In the genomic region with DNA sequence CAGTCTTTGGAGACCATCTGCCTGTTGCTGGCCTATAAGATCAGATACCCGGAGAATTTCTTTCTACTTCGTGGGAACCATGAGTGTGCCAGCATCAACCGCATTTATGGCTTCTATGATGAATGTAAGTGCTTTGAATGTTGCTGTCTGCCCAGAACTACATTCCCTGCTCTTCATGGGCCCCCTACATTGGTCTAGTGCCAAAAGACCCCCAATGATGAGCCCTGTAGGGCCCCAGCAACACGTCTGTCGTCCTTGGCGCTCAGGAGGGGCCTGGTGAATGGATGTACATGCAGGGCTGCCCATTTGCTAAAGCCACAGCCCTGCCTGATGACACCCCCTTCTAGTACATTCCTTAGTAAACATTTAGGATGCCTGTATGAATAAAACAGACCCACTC, we compare ENCODE assay signal across 8 mouse cellular contexts. TPM values are rescaled to one million over a fixed set of nuclear protein-coding genes. Genes with fewer than 3 reads are reported as not detected.
A peak's percentile ranks its signal among the peaks of the same experiment; 100 is the strongest.
DNase-seq lines count a peak whose midpoint lies in the region; ATAC-seq and TF ChIP-seq lines count a peak whose summit lies in the region.

No protein-coding gene starts in this region.

- TF ChIP-seq CTCF in bone marrow, adult 2 months (IDR thresholded peaks at IDR 0.05; ENCODE audit: control insufficient read depth, insufficient read depth, low read length) = no peak

- ATAC-seq in heart, embryonic 13.5 days (ENCODE audit: extremely low read depth, insufficient number of reproducible peaks, low FRiP score, low TSS enrichment) = no peak

- no peak overlapping the region; the same call in 1 of the 2 replicates for H3K27ac ChIP-seq in heart, embryonic 13.5 days (replicated peaks)
- H3K27ac ChIP-seq in bone marrow, adult 2 months (ENCODE audit: control insufficient read depth, insufficient read depth, low read depth, low read length, poor library complexity) = no peak overlapping the region
- H3K27ac ChIP-seq in hindbrain, embryonic 10.5 days = peak overlapping the region; percentile 97
- peak overlapping the region; percentile 97 for H3K27ac ChIP-seq in midbrain, embryonic 10.5 days (replicated peaks)

- H3K4me2 ChIP-seq in heart, embryonic 13.5 days = peak overlapping the region; percentile 96

- peaks cover 51% of the 10 kb centered on the region for H3K36me3 ChIP-seq in heart, embryonic 13.5 days
- peaks cover 53% of the 10 kb centered on the region for H3K36me3 ChIP-seq in hindbrain, embryonic 10.5 days
- H3K36me3 ChIP-seq in midbrain, embryonic 10.5 days = peaks cover 52% of the 10 kb centered on the region

- no peak for TF ChIP-seq POLR2A in bone marrow, adult 2 months (IDR thresholded peaks at IDR 0.05; ENCODE audit: borderline replicate concordance, control insufficient read depth, low read depth, low read length)

- WGBS in heart, embryonic 13.5 days = 58% methylated on average over 6 of the region's 6 CpGs
- 50% methylated on average over 6 of the region's 6 CpGs for WGBS in bone marrow, adult 2 months
- 72% methylated on average over 6 of the region's 6 CpGs for WGBS in hindbrain, embryonic 10.5 days
- 72% methylated on average over 6 of the region's 6 CpGs for whole genome bisulfite sequencing in midbrain, embryonic 10.5 days

- DNase-seq in heart, postnatal 4 days = no peak
- no peak for DNase-seq in hindbrain, embryonic 10.5 days (ENCODE audit: low spot score)
- no peak for DNase-seq in midbrain, embryonic 10.5 days (ENCODE audit: low spot score)
- no peak for DNase-seq in urinary bladder, postnatal 14 days (ENCODE audit: low spot score)
- DNase-seq in gastrocnemius, postnatal 25 days = no peak
- no peak for DNase-seq in thymus, postnatal 0 days (ENCODE audit: low spot score)

- H3K9me3 ChIP-seq in heart, embryonic 13.5 days = no peaks in the 10 kb centered on the region
- H3K9me3 ChIP-seq in hindbrain, embryonic 10.5 days = no peaks in the 10 kb centered on the region
- no peaks in the 10 kb centered on the region for H3K9me3 ChIP-seq in midbrain, embryonic 10.5 days (replicated peaks)

- peak overlapping the region; percentile 94 for H3K4me3 ChIP-seq in heart, embryonic 13.5 days
- H3K4me3 ChIP-seq in bone marrow, adult 2 months (replicated peaks; ENCODE audit: control insufficient read depth, low read depth, low read length) = peak overlapping the region; percentile 93
- peak overlapping the region; percentile 95 for H3K4me3 ChIP-seq in hindbrain, embryonic 10.5 days
- H3K4me3 ChIP-seq in midbrain, embryonic 10.5 days = peak overlapping the region; percentile 96

- H3K4me1 ChIP-seq in heart, embryonic 13.5 days = peaks cover 57% of the 10 kb centered on the region
- peaks cover under 1% of the 10 kb centered on the region; the same call in 1 of the 2 replicates for H3K4me1 ChIP-seq in bone marrow, adult 2 months (ENCODE audit: control insufficient read depth, insufficient read depth, low read length)
- H3K4me1 ChIP-seq in hindbrain, embryonic 10.5 days (replicated peaks) = peaks cover 43% of the 10 kb centered on the region
- H3K4me1 ChIP-seq in midbrain, embryonic 10.5 days = peaks cover 44% of the 10 kb centered on the region

- H3K9ac ChIP-seq in heart, embryonic 13.5 days = peak overlapping the region; percentile 99

- H3K27me3 ChIP-seq in heart, embryonic 13.5 days (replicated peaks) = no peaks in the 10 kb centered on the region
- no peaks in the 10 kb centered on the region for H3K27me3 ChIP-seq in hindbrain, embryonic 10.5 days (ENCODE audit: insufficient read depth, poor library complexity, severe bottlenecking)
- no peaks in the 10 kb centered on the region for H3K27me3 ChIP-seq in midbrain, embryonic 10.5 days (ENCODE audit: low read depth, poor library complexity, severe bottlenecking)

RNA-seq across cellular contexts. Expression of a gene that starts 1.3 kb away (rescaled TPM):
- polyA plus RNA-seq in heart, embryonic 13.5 days (2015; fragmentation: Nextera tagmentation; extraction: Ambion mirVana) = 642 and 729 TPM in 2 replicates
- 100 to 1,000 TPM; 481 to 484 TPM for total RNA-seq in heart, postnatal 4 days (2021)
- 121 and 204 TPM in 2 replicates for polyA plus RNA-seq in bone marrow, adult 2 months (2011; ENCODE audit: insufficient read depth, insufficient read length, low replicate concordance, missing spikeins)
- polyA plus RNA-seq in hindbrain, embryonic 10.5 days (2016; fragmentation: Nextera tagmentation; extraction: Ambion mirVana) = 1,005 and 1,038 TPM in 2 replicates
- 1,003 and 1,059 TPM in 2 replicates for polyA plus RNA-seq in midbrain, embryonic 10.5 days (2016; fragmentation: Nextera tagmentation; extraction: Ambion mirVana)
- 100 to 1,000 TPM; 206 to 208 TPM for total RNA-seq in gastrocnemius, postnatal 25 days (2021)
- polyA plus RNA-seq in thymus, postnatal 0 days (2015; fragmentation: Nextera tagmentation; extraction: Ambion mirVana) = 995 and 1,030 TPM in 2 replicates

RNA-seq across cellular contexts. Expression of a gene that starts 2.0 kb away (rescaled TPM):
- polyA plus RNA-seq in heart, embryonic 13.5 days (2015; fragmentation: Nextera tagmentation; extraction: Ambion mirVana) = 2.0 and 2.7 TPM in 2 replicates
- total RNA-seq in heart, postnatal 4 days (2021) = 1 to 10 TPM; 2.0 to 2.1 TPM
- 64.3 and 168 TPM in 2 replicates for polyA plus RNA-seq in bone marrow, adult 2 months (2011; ENCODE audit: insufficient read depth, insufficient read length, low replicate concordance, missing spikeins)
- 0.85 and 1.2 TPM in 2 replicates for polyA plus RNA-seq in hindbrain, embryonic 10.5 days (2016; fragmentation: Nextera tagmentation; extraction: Ambion mirVana)
- 0.85 and 1.2 TPM in 2 replicates for polyA plus RNA-seq in midbrain, embryonic 10.5 days (2016; fragmentation: Nextera tagmentation; extraction: Ambion mirVana)
- 1 to 10 TPM; 4.7 to 5.9 TPM for total RNA-seq in gastrocnemius, postnatal 25 days (2021)
- 322 and 323 TPM in 2 replicates for polyA plus RNA-seq in thymus, postnatal 0 days (2015; fragmentation: Nextera tagmentation; extraction: Ambion mirVana)

RNA-seq across cellular contexts. Expression of a gene that starts 8.3 kb away (rescaled TPM):
- polyA plus RNA-seq in heart, embryonic 13.5 days (2015; fragmentation: Nextera tagmentation; extraction: Ambion mirVana) = 21.3 and 22.2 TPM in 2 replicates
- 1 to 10 TPM; 8.3 to 8.4 TPM for total RNA-seq in heart, postnatal 4 days (2021)
- 24.2 and 39.8 TPM in 2 replicates for polyA plus RNA-seq in bone marrow, adult 2 months (2011; ENCODE audit: insufficient read depth, insufficient read length, low replicate concordance, missing spikeins)
- polyA plus RNA-seq in hindbrain, embryonic 10.5 days (2016; fragmentation: Nextera tagmentation; extraction: Ambion mirVana) = 53.0 and 53.9 TPM in 2 replicates
- polyA plus RNA-seq in midbrain, embryonic 10.5 days (2016; fragmentation: Nextera tagmentation; extraction: Ambion mirVana) = 58.9 and 60.3 TPM in 2 replicates
- 1 to 10 TPM; 2.5 to 3.5 TPM for total RNA-seq in gastrocnemius, postnatal 25 days (2021)
- polyA plus RNA-seq in thymus, postnatal 0 days (2015; fragmentation: Nextera tagmentation; extraction: Ambion mirVana) = 29.8 and 33.2 TPM in 2 replicates

RNA-seq across cellular contexts. Expression of a gene that starts 17.9 kb away (rescaled TPM):
- 4.4 and 5.0 TPM in 2 replicates for polyA plus RNA-seq in heart, embryonic 13.5 days (2015; fragmentation: Nextera tagmentation; extraction: Ambion mirVana)
- total RNA-seq in heart, postnatal 4 days (2021) = 10 to 100 TPM; 46.7 to 49.0 TPM
- 23.3 and 52.9 TPM in 2 replicates for polyA plus RNA-seq in bone marrow, adult 2 months (2011; ENCODE audit: insufficient read depth, insufficient read length, low replicate concordance, missing spikeins)
- 3.5 and 3.9 TPM in 2 replicates for polyA plus RNA-seq in hindbrain, embryonic 10.5 days (2016; fragmentation: Nextera tagmentation; extraction: Ambion mirVana)
- polyA plus RNA-seq in midbrain, embryonic 10.5 days (2016; fragmentation: Nextera tagmentation; extraction: Ambion mirVana) = 2.8 and 4.1 TPM in 2 replicates
- 10 to 100 TPM; 17.7 to 20.0 TPM for total RNA-seq in gastrocnemius, postnatal 25 days (2021)
- polyA plus RNA-seq in thymus, postnatal 0 days (2015; fragmentation: Nextera tagmentation; extraction: Ambion mirVana) = 6.8 and 10.4 TPM in 2 replicates

RNA-seq across cellular contexts. Expression of a gene that starts 20.9 kb away (rescaled TPM):
- 1.1 and 1.9 TPM in 2 replicates for polyA plus RNA-seq in heart, embryonic 13.5 days (2015; fragmentation: Nextera tagmentation; extraction: Ambion mirVana)
- total RNA-seq in heart, postnatal 4 days (2021) = 1 to 10 TPM; 2.1 to 2.7 TPM
- 10.3 and 25.4 TPM in 2 replicates for polyA plus RNA-seq in bone marrow, adult 2 months (2011; ENCODE audit: insufficient read depth, insufficient read length, low replicate concordance, missing spikeins)
- polyA plus RNA-seq in hindbrain, embryonic 10.5 days (2016; fragmentation: Nextera tagmentation; extraction: Ambion mirVana) = 0.87 and 1.2 TPM in 2 replicates
- polyA plus RNA-seq in midbrain, embryonic 10.5 days (2016; fragmentation: Nextera tagmentation; extraction: Ambion mirVana) = 0.65 and 0.74 TPM in 2 replicates
- total RNA-seq in gastrocnemius, postnatal 25 days (2021) = under 1 TPM; 0.28 to 0.59 TPM
- 2.1 and 2.5 TPM in 2 replicates for polyA plus RNA-seq in thymus, postnatal 0 days (2015; fragmentation: Nextera tagmentation; extraction: Ambion mirVana)

Comparison
In these comparisons a context has a peak if more than half of its experiments do, and no peak if none do; other contexts are left out.
1. H3K27ac ChIP-seq: peak in hindbrain, embryonic 10.5 days (single experiment) and midbrain, embryonic 10.5 days (single experiment); none in heart, embryonic 13.5 days (single experiment) and bone marrow, adult 2 months (single experiment).
2. RNA of a gene that starts 2.0 kb away (polyA plus RNA-seq): 322 to 323 TPM in thymus, postnatal 0 days and 64.3 to 168 TPM in bone marrow, adult 2 months; 2.0 to 2.7 TPM in heart, embryonic 13.5 days, 0.85 to 1.2 TPM in hindbrain, embryonic 10.5 days and 0.85 to 1.2 TPM in midbrain, embryonic 10.5 days; every median in the first group is over 10 times any median in the second.
3. Peak in every context shown above with its lines, with median percentiles within 50 percentile points of each other: H3K4me3 ChIP-seq.